Mouse (Mus musculus): ENCODE measurements at regions not wholly inside any gene's neighbourhood (a gene's known extent, or its start where the extent isn't known, plus 50 kb on each side); places are given as distances from the start of the nearest gene placed in this dataset.
"Not testable (repeated sequence)": the region's sequence is repeated elsewhere in the genome, so short reads cannot be mapped to it uniquely, and the experiment has no call there.

- not testable (repeated sequence) for DNase-seq (ENCODE audit: low spot score in 2 of 2)
These were observed 84.8 kb upstream of the Ezh2 start for GRCm38 (mm10) chr6:47679946-47680345.

- DNase-seq (ENCODE audit: low spot score in 2 of 2) = peak; percentile 49 to 82
These were observed 77.6 kb upstream of the Ezh2 start for GRCm38 (mm10) chr6:47672741-47673140.

- peak; percentile 41 to 76 for DNase-seq (ENCODE audit: low spot score in 2 of 2)
These were observed 57.7 kb upstream of the Ezh2 start for GRCm38 (mm10) chr6:47652880-47653279.

- DNase-seq (ENCODE audit: low spot score in 2 of 2) = not testable (repeated sequence)
These were observed 56.2 kb upstream of the Ezh2 start for GRCm38 (mm10) chr6:47651385-47651718.

GRCm38 (mm10) chr6:47650463-47651384, 55.6 kb upstream of the Ezh2 start:
- DNase-seq (ENCODE audit: low spot score in 2 of 2) = peak; percentile 91 to 99

GRCm38 (mm10) chr6:47649961-47650360, 54.8 kb upstream of the Ezh2 start:
- DNase-seq (ENCODE audit: low spot score in 2 of 2) = peak; percentile 17 to 65

GRCm38 (mm10) chr6:47649451-47649931, 54.4 kb upstream of the Ezh2 start:
- peak; percentile 16 to 73 for DNase-seq (ENCODE audit: low spot score in 2 of 2)

GRCm38 (mm10) chr6:47648899-47649298, 53.8 kb upstream of the Ezh2 start:
- DNase-seq (ENCODE audit: low spot score in 2 of 2) = peak; percentile 15 to 63

GRCm38 (mm10) chr6:47648316-47648715, 53.2 kb upstream of the Ezh2 start:
- DNase-seq (ENCODE audit: low spot score in 2 of 2) = peak in 1 of 2 experiments; percentile 64

GRCm38 (mm10) chr6:47647876-47648275, 52.7 kb upstream of the Ezh2 start:
- peak; percentile 21 to 66 for DNase-seq (ENCODE audit: low spot score in 2 of 2)

- peak; percentile 14 to 63 for DNase-seq (ENCODE audit: low spot score in 2 of 2)
These were observed 51.8 kb upstream of the Ezh2 start for GRCm38 (mm10) chr6:47646731-47647567.

- DNase-seq (ENCODE audit: low spot score in 2 of 2) = no peak
These were observed 50.9 kb upstream of the Ezh2 start for GRCm38 (mm10) chr6:47646022-47646421.

All from spleen, postnatal 4 days (tissue).